Mouse (Mus musculus) kidney, embryonic 15.5 days (tissue): ENCODE measurements at regions not wholly inside any gene's neighbourhood (a gene's known extent, or its start where the extent isn't known, plus 50 kb on each side); places are given as distances from the start of the nearest gene placed in this dataset. TPM values are rescaled to one million over a fixed set of nuclear protein-coding genes. Genes with fewer than 3 reads are reported as not detected.

Experiments
- ATAC-seq: fragments of 200-750 bp; cut with Nextera tagmentation; replicated peaks from 2 replicates; pipeline ENCODE4 v1.8.0; 2017; ENCODE audit warnings: moderate TSS enrichment; ENCODE audit not compliant: low FRiP score
- H3K27ac ChIP-seq: fragments of 300-500 bp; sonication (generic); 2 replicates; pipeline ENCODE4 v1.5.1; 2015; ENCODE audit warnings: mild to moderate bottlenecking, inconsistent platforms
- H3K27me3 ChIP-seq: fragments of 300-500 bp; sonication (generic); 2 replicates; pipeline ENCODE4 v1.6.1; 2015; ENCODE audit warnings: inconsistent platforms
- H3K36me3 ChIP-seq: fragments of 300-500 bp; sonication (generic); 2 replicates; pipeline ENCODE4 v1.6.1; 2015; ENCODE audit warnings: inconsistent platforms
- H3K4me1 ChIP-seq: fragments of 300-500 bp; sonication (generic); 2 replicates; pipeline ENCODE4 v1.6.1; 2015; ENCODE audit warnings: inconsistent platforms
- H3K4me2 ChIP-seq: fragments of 300-500 bp; sonication (generic); 2 replicates; pipeline ENCODE4 v1.6.1; 2015; ENCODE audit warnings: moderate library complexity, mild to moderate bottlenecking, inconsistent platforms
- H3K4me3 ChIP-seq: fragments of 300-500 bp; sonication (generic); replicated peaks from 2 replicates; pipeline ENCODE4 v1.5.1; 2015; ENCODE audit warnings: mild to moderate bottlenecking, inconsistent platforms
- H3K9ac ChIP-seq: fragments of 300-500 bp; sonication (generic); 2 replicates; pipeline ENCODE4 v1.6.1; 2015; ENCODE audit warnings: mild to moderate bottlenecking, inconsistent platforms
- H3K9me3 ChIP-seq: fragments of 300-500 bp; sonication (generic); replicated peaks from 2 replicates; pipeline ENCODE4 v1.6.1; 2016; ENCODE audit warnings: inconsistent platforms
- WGBS: fragments of 180-500 bp; shearing (Covaris S2); methylation state at CpG from one replicate; pipeline ENCODE4 v1.1.7; 2015; ENCODE audit warnings: mixed read lengths; 5-methylcytosine and 5-hydroxymethylcytosine counted together
- microRNA-seq: library from miRNA; unstranded; fragments of <30 nt; microRNA quantifications from one replicate; pipeline ENCODE4, GENCODE M21; 2016

GRCm38 (mm10) chr1:195312426-195312825, 135.9 kb upstream of the Cr2 start:
- Histone ChIP-seq H3K27me3 (no peaks in the 10 kb centered on the region), H3K4me2 (no peak overlapping the region), H3K9me3 (no peaks in the 10 kb centered on the region), H3K27ac (no peak overlapping the region), H3K4me3 (no peak overlapping the region), H3K4me1 (no peaks in the 10 kb centered on the region), H3K9ac (no peak overlapping the region), H3K36me3 (no peaks in the 10 kb centered on the region)
- 61% methylated on average over 2 of the region's 2 CpGs for WGBS
- no peak for ATAC-seq

GRCm38 (mm10) chr1:195285076-195285475, 108.6 kb upstream of the Cr2 start:
- Histone ChIP-seq H3K9me3 (no peaks in the 10 kb centered on the region), H3K36me3 (no peaks in the 10 kb centered on the region), H3K4me2 (no peak overlapping the region), H3K4me3 (no peak overlapping the region), H3K4me1 (no peaks in the 10 kb centered on the region), H3K27me3 (no peaks in the 10 kb centered on the region), H3K27ac (no peak overlapping the region), H3K9ac (no peak overlapping the region)
- ATAC-seq = no peak
- 95% methylated on average over 2 of the region's 2 CpGs for WGBS

GRCm38 (mm10) chr1:195241496-195241895, 65.0 kb upstream of the Cr2 start:
- Histone ChIP-seq H3K4me2 (no peak overlapping the region), H3K36me3 (no peaks in the 10 kb centered on the region), H3K9ac (no peak overlapping the region), H3K27me3 (no peaks in the 10 kb centered on the region), H3K27ac (no peak overlapping the region), H3K4me1 (no peaks in the 10 kb centered on the region), H3K9me3 (no peaks in the 10 kb centered on the region), H3K4me3 (no peak overlapping the region)
- WGBS = 5% methylated on average over 30 of the region's 30 CpGs
- ATAC-seq = no peak

- Histone ChIP-seq H3K4me3 (no peak overlapping the region), H3K27me3 (0 out of 2 replicates have a peak, but pooled peaks cover 5% of the 10 kb centered on the region), H3K36me3 (no peaks in the 10 kb centered on the region), H3K4me1 (no peaks in the 10 kb centered on the region), H3K4me2 (no peak overlapping the region), H3K27ac (no peak overlapping the region), H3K9ac (no peak overlapping the region), H3K9me3 (no peaks in the 10 kb centered on the region)
- peak; percentile 73; the same call in 1 of the 2 replicates for ATAC-seq
These were observed 56.1 kb upstream of the Cr2 start for GRCm38 (mm10) chr1:195232658-195233057.

GRCm38 (mm10) chr1:195227007-195227406, 50.5 kb upstream of the Cr2 start:
- no peak overlapping the region for H3K4me2 ChIP-seq
- H3K27ac ChIP-seq = no peak overlapping the region
- no peak overlapping the region for H3K4me3 ChIP-seq
- no peak overlapping the region for H3K9ac ChIP-seq
- H3K27me3 ChIP-seq = no peaks in the 10 kb centered on the region
- ATAC-seq = no peak
- no peaks in the 10 kb centered on the region for H3K4me1 ChIP-seq
- 85% methylated on average over 2 of the region's 2 CpGs for WGBS
- no peaks in the 10 kb centered on the region for H3K9me3 ChIP-seq
- no peaks in the 10 kb centered on the region for H3K36me3 ChIP-seq

Small RNA genes in the stretch of these regions (microRNA-seq; reads per million reads assigned to microRNA genes)
- not detected for gene Gm24802
